Mouse (Mus musculus) cerebellum, adult 2 months (tissue): ENCODE measurements around the gene Nfx1.

Experiments
- CTCF ChIP-seq: fragments of 200-500 bp; IDR thresholded peaks from 2 replicates; pipeline ENCODE4 v1.5.1; 2011; ENCODE audit warnings: low read depth, mild to moderate bottlenecking, control low read depth, low read length, moderate library complexity, borderline replicate concordance; ENCODE audit not compliant: insufficient read depth
- POLR2A ChIP-seq: fragments of 200-500 bp; IDR thresholded peaks from 2 replicates; pipeline ENCODE4 v1.6.1; 2011; ENCODE audit warnings: low read length, control low read depth, borderline replicate concordance; ENCODE audit not compliant: insufficient read depth

- TF ChIP-seq POLR2A (no peak), CTCF (no peak)
Observed at GRCm38 (mm10) chr4:41000842-41001639, 30.3 kb downstream of the Nfx1 start.
